Mouse (Mus musculus): Measurements from ENCODE around the gene Kcnj6. TPM values are rescaled to one million over a fixed set of nuclear protein-coding genes. Genes with fewer than 3 reads are reported as not detected.

Gene Kcnj6
- 4.1 and 5.9 TPM in 2 replicates for polyA plus RNA-seq (2015; fragmentation: Nextera tagmentation; extraction: Ambion mirVana)

GRCm38 (mm10) chr16:94997340-94997849 is at the start of gene Kcnj6:
Gene Kcnj6 (minus strand): TSS chr16:94997701.
- H3K27me3 ChIP-seq (replicated peaks): peaks cover 12% of the 10 kb centered on the region; the same call in 1 of the 2 replicates
- peaks cover 52% of the 10 kb centered on the region for H3K4me1 ChIP-seq
- peak within 1 kb of the TSS; percentile 60 for H3K4me3 ChIP-seq (replicated peaks)
- WGBS: under 1% methylated on average over 43 of the region's 43 CpGs
- H3K27ac ChIP-seq (replicated peaks): peak within 1 kb of the TSS; percentile 82
- H3K36me3 ChIP-seq: no peaks in the 10 kb centered on the region
- peak within 1 kb of the TSS; percentile 71 for H3K4me2 ChIP-seq
- peak; percentile 89 for ATAC-seq (ENCODE audit: low FRiP score)
- H3K9me3 ChIP-seq (replicated peaks): no peaks in the 10 kb centered on the region
- H3K9ac ChIP-seq (replicated peaks): peak within 1 kb of the TSS; percentile 71

DNA sequence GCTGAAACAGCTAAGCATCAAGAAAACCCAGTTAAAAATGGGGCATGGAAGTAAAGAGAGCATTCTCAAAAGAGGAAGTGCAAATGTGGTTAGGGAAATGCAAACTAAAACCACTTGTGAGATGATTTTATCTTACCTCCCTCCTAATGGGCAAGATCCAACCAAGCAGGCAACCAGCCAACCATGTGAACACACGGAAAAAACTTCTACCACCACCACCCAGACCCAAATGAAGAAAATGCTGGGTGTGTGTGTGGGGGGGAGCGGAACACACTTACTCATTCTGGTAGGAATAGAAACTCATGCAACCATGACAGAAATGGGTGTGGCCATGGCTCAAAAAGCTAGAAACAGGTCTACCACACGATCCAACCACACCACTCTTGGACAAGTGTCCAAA is 12.4 kb upstream of the Kcnj6 start:
- Histone ChIP-seq H3K36me3 (no peaks in the 10 kb centered on the region), H3K9ac (replicated peaks) (no peak overlapping the region), H3K4me1 (no peaks in the 10 kb centered on the region), H3K4me2 (no peak overlapping the region), H3K27ac (replicated peaks) (no peak overlapping the region), H3K27me3 (replicated peaks) (no peaks in the 10 kb centered on the region), H3K9me3 (replicated peaks) (no peaks in the 10 kb centered on the region), H3K4me3 (replicated peaks) (no peak overlapping the region)
- WGBS: 92% methylated on average over 3 of the region's 3 CpGs
- no peak for ATAC-seq (ENCODE audit: low FRiP score)

DNA sequence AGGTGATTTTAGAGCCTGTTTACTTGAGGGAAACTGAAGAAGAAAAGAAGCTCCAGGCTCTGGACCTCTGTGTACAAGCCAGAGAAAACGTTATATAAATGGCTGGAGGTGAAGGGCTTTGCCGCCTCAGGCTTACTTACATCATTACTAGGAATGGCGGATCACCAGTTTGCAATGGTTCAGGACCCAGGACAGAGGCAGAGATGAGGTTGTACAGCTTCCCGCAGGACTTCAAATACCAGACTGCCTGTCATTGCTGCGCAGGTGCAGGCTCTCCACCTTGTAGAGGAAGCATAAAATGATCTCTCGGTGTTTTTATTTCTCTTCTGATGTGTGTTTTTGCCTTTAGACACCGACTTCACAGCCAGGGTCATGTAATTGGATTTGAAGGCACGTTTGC is 7.1 kb upstream of the Kcnj6 start:
- H3K4me2 ChIP-seq: no peak overlapping the region
- no peak overlapping the region for H3K27ac ChIP-seq (replicated peaks)
- no peak overlapping the region for H3K4me3 ChIP-seq (replicated peaks)
- H3K9ac ChIP-seq (replicated peaks): no peak overlapping the region
- WGBS: 29% methylated on average over 8 of the region's 8 CpGs
- no peak for ATAC-seq (ENCODE audit: low FRiP score)
- no peaks in the 10 kb centered on the region for H3K27me3 ChIP-seq (replicated peaks)
- H3K4me1 ChIP-seq: peaks cover 5% of the 10 kb centered on the region; the same call in 1 of the 2 replicates
- H3K9me3 ChIP-seq (replicated peaks): no peaks in the 10 kb centered on the region
- no peaks in the 10 kb centered on the region for H3K36me3 ChIP-seq

- Histone ChIP-seq H3K4me2 (no peak overlapping the region), H3K4me1 (peaks cover 38% of the 10 kb centered on the region), H3K9me3 (replicated peaks) (no peaks in the 10 kb centered on the region), H3K27ac (replicated peaks) (no peak overlapping the region), H3K4me3 (replicated peaks) (no peak overlapping the region), H3K36me3 (no peaks in the 10 kb centered on the region), H3K9ac (replicated peaks) (no peak overlapping the region; the same call in 1 of the 2 replicates), H3K27me3 (replicated peaks) (peaks cover 9% of the 10 kb centered on the region; the same call in 1 of the 2 replicates)
- ATAC-seq (ENCODE audit: low FRiP score): no peak
- 49% methylated on average over 5 of the region's 5 CpGs for WGBS
Observed at GRCm38 (mm10) chr16:94999551-94999950, 2.0 kb upstream of the Kcnj6 start.

DNA sequence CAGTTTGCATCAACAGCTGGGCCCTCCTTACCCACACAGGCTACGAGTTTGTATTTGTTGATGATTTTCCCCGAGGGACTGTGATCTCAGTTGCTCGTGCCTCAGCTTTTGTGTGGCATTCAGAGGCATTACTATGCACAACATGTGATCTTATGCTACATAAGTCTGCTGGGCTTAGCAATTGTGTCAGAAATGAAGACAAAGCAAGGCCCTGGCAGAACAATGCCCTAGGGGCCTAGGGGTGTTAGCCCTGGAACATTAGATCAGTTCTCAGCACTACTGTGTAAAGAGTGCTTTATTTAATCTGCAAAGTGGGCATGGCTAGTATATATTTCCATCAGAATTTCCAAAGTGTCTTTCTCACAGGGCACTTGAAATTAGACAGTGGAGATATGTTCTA is 1.5 kb upstream of the Kcnj6 start:
- WGBS: 20% methylated on average over 3 of the region's 3 CpGs
- peaks cover 9% of the 10 kb centered on the region; the same call in 1 of the 2 replicates for H3K27me3 ChIP-seq (replicated peaks)
- H3K4me2 ChIP-seq: no peak overlapping the region
- no peak overlapping the region for H3K27ac ChIP-seq (replicated peaks)
- peaks cover 44% of the 10 kb centered on the region for H3K4me1 ChIP-seq
- H3K4me3 ChIP-seq (replicated peaks): no peak overlapping the region
- no peak overlapping the region for H3K9ac ChIP-seq (replicated peaks)
- ATAC-seq (ENCODE audit: low FRiP score): no peak
- H3K36me3 ChIP-seq: no peaks in the 10 kb centered on the region
- no peaks in the 10 kb centered on the region for H3K9me3 ChIP-seq (replicated peaks)

DNA sequence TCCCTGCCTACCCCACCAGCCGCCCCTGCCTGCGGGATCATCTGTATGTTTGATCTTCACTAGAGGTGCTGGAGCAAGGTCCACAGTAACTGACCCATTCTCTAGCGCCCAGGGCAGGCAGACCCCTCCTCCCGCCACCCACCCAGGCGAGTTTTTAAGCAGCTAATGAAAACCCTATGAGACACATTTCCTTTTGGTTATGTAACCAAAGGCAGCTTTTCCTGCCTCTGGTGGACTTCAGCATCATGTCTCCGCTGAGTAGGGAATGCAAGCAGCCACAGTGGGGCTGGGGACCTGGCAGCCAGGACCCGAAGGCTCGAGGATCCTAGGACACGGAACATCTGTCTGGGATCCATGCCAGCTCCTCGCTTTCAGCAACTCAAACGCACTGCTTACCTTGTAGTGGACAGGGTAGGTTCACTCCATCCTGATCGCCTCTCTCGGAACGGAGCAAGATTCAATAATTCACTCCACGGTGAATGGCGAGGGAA is 665 bp downstream of the Kcnj6 start:
- H3K9ac ChIP-seq (replicated peaks): peak overlapping the region; percentile 71
- 7% methylated on average over 16 of the region's 16 CpGs for WGBS
- peak; percentile 40; the same call in 1 of the 2 replicates for ATAC-seq (ENCODE audit: low FRiP score)

GRCm38 (mm10) chr16:94995542-94996131 is 1.9 kb downstream of the Kcnj6 start:
- Histone ChIP-seq H3K27me3 (replicated peaks) (peaks cover 12% of the 10 kb centered on the region; the same call in 1 of the 2 replicates), H3K4me2 (peak overlapping the region; percentile 71), H3K36me3 (no peaks in the 10 kb centered on the region), H3K27ac (replicated peaks) (no peak overlapping the region), H3K9ac (replicated peaks) (peak overlapping the region; percentile 34), H3K9me3 (replicated peaks) (no peaks in the 10 kb centered on the region), H3K4me3 (replicated peaks) (peak overlapping the region; percentile 60), H3K4me1 (peaks cover 60% of the 10 kb centered on the region)
- ATAC-seq (ENCODE audit: low FRiP score): no peak
- WGBS: 10% methylated on average over 13 of the region's 13 CpGs

More for the DNA sequence above, 665 bp downstream of the Kcnj6 start:
- peak overlapping the region; percentile 71 for H3K4me2 ChIP-seq
- H3K27me3 ChIP-seq (replicated peaks): peaks cover 12% of the 10 kb centered on the region; the same call in 1 of the 2 replicates
- no peaks in the 10 kb centered on the region for H3K9me3 ChIP-seq (replicated peaks)
- H3K4me1 ChIP-seq: peaks cover 58% of the 10 kb centered on the region
- no peaks in the 10 kb centered on the region for H3K36me3 ChIP-seq
- H3K4me3 ChIP-seq (replicated peaks): peak overlapping the region; percentile 60
- H3K27ac ChIP-seq (replicated peaks): peak overlapping the region; percentile 82

GRCm38 (mm10) chr16:94994924-94995323 is 2.6 kb downstream of the Kcnj6 start:
- H3K27ac ChIP-seq (replicated peaks): no peak overlapping the region
- WGBS: 55% methylated on average over 4 of the region's 4 CpGs
- H3K27me3 ChIP-seq (replicated peaks): peaks cover 12% of the 10 kb centered on the region; the same call in 1 of the 2 replicates
- peak overlapping the region; percentile 60 for H3K4me3 ChIP-seq (replicated peaks)
- ATAC-seq (ENCODE audit: low FRiP score): no peak
- no peaks in the 10 kb centered on the region for H3K9me3 ChIP-seq (replicated peaks)
- no peak overlapping the region for H3K9ac ChIP-seq (replicated peaks)
- H3K4me2 ChIP-seq: peak overlapping the region; percentile 71
- H3K36me3 ChIP-seq: no peaks in the 10 kb centered on the region
- peaks cover 59% of the 10 kb centered on the region for H3K4me1 ChIP-seq

- Histone ChIP-seq H3K4me1 (peaks cover 51% of the 10 kb centered on the region), H3K9ac (replicated peaks) (no peak overlapping the region), H3K27me3 (replicated peaks) (peaks cover 12% of the 10 kb centered on the region; the same call in 1 of the 2 replicates), H3K36me3 (no peaks in the 10 kb centered on the region), H3K4me3 (replicated peaks) (peak overlapping the region; percentile 60; the same call in 1 of the 2 replicates), H3K27ac (replicated peaks) (no peak overlapping the region), H3K4me2 (peak overlapping the region; percentile 71), H3K9me3 (replicated peaks) (no peaks in the 10 kb centered on the region)
- ATAC-seq (ENCODE audit: low FRiP score): no peak
- whole genome bisulfite sequencing: 81% methylated on average over 3 of the region's 3 CpGs
Observed at GRCm38 (mm10) chr16:94994148-94994547, 3.4 kb downstream of the Kcnj6 start.

DNA sequence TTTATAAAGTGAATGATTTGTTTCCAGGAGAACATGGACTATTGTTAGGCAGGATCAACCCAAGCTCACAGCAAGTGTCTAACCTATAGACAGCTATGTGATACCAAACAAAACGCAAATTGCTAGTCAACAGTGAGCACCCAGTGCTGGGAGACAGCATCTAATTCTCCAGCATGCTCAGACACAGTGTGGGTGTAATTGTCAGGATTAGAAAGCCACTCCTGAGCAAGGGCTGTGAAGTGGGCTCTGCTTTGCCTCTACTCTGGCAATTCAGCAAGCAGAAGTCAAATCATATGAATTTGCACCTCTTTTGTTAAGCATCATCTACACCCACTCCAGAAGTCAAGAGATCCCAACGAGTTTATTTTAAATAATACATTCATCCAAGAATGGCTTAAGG is 7.4 kb downstream of the Kcnj6 start:
- no peak overlapping the region for H3K27ac ChIP-seq (replicated peaks)
- ATAC-seq (ENCODE audit: low FRiP score): no peak
- WGBS: 83% methylated on average over 2 of the region's 2 CpGs
- H3K27me3 ChIP-seq (replicated peaks): 0 out of 2 replicates have a peak, but pooled peaks cover 3% of the 10 kb centered on the region
- H3K36me3 ChIP-seq: no peaks in the 10 kb centered on the region
- H3K4me2 ChIP-seq: no peak overlapping the region
- no peaks in the 10 kb centered on the region for H3K9me3 ChIP-seq (replicated peaks)
- peaks cover 34% of the 10 kb centered on the region for H3K4me1 ChIP-seq
- no peak overlapping the region for H3K9ac ChIP-seq (replicated peaks)
- no peak overlapping the region for H3K4me3 ChIP-seq (replicated peaks)

DNA sequence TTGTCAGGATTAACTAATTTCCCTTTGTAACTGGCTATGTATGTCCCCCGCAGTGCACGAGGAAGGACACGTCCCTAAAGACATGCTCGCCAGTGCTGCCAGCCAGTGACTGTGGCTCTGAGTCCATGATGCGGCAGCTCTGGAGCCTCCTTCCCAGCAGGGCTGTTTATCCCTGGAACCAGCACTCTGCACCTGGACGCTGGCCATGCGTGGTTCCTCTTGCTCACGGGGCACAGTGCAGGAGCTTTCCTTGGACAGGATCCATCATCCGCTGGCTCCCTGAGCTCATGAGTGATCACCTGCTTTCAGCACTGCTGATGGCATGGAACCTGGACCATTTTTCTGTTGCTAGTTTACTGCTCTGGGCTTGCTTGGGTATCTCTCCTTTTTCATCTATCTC is 10.8 kb downstream of the Kcnj6 start:
- no peak overlapping the region; the same call in 1 of the 2 replicates for H3K9ac ChIP-seq (replicated peaks)
- H3K4me2 ChIP-seq: 0 out of 2 replicates have a peak overlapping the region, but pooled peaks have one; percentile 11

DNA sequence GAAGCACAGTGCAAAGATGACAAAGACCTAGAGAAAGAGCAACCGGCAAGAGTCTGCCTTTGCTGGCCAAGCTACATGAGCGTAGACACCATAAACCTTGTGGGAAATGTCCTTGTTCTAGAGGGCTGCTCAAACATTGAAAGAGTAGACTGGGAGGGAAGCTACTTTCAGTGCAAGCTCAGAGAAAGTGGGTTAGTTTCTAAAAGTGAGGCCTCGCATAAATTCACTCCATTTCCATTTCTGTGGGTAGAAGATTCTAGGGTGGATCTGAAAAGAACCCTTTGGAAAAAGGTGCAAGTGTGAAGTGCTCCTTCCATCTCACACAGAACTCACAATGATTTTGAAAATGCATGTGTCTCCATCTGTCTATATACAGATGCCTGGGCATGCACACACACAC is 13.2 kb downstream of the Kcnj6 start:
- no peaks in the 10 kb centered on the region for H3K27me3 ChIP-seq (replicated peaks)
- no peaks in the 10 kb centered on the region for H3K36me3 ChIP-seq
- H3K9me3 ChIP-seq (replicated peaks): no peaks in the 10 kb centered on the region
- 97% methylated on average over 3 of the region's 3 CpGs for WGBS
- no peak overlapping the region for H3K27ac ChIP-seq (replicated peaks)
- H3K4me3 ChIP-seq (replicated peaks): no peak overlapping the region
- no peak overlapping the region for H3K9ac ChIP-seq (replicated peaks)
- H3K4me1 ChIP-seq: peaks cover 10% of the 10 kb centered on the region
- no peak for ATAC-seq (ENCODE audit: low FRiP score)
- H3K4me2 ChIP-seq: no peak overlapping the region

More for the DNA sequence above, 10.8 kb downstream of the Kcnj6 start:
- no peak overlapping the region for H3K27ac ChIP-seq (replicated peaks)
- no peaks in the 10 kb centered on the region for H3K27me3 ChIP-seq (replicated peaks)
- no peaks in the 10 kb centered on the region for H3K36me3 ChIP-seq
- ATAC-seq (ENCODE audit: low FRiP score): no peak
- H3K9me3 ChIP-seq (replicated peaks): no peaks in the 10 kb centered on the region
- WGBS: 40% methylated on average over 9 of the region's 9 CpGs
- no peak overlapping the region for H3K4me3 ChIP-seq (replicated peaks)
- peaks cover 8% of the 10 kb centered on the region for H3K4me1 ChIP-seq

All from neural tube, embryonic 15.5 days (tissue).